Mouse (Mus musculus) hindbrain, embryonic 14.5 days (tissue): ENCODE measurements around the gene Tk1. TPM values are rescaled to one million over a fixed set of nuclear protein-coding genes. Genes with fewer than 3 reads are reported as not detected.

Experiments
- ATAC-seq: fragments of 200-750 bp; cut with Nextera tagmentation; 2 replicates; pipeline ENCODE4 v1.8.0; 2017; ENCODE audit warnings: moderate number of reproducible peaks, mild to moderate bottlenecking, moderate TSS enrichment, moderate library complexity; ENCODE audit not compliant: low FRiP score
- DNase-seq: peaks from one replicate; pipeline ENCODE4 v3.0.0-alpha.2; 2015; ENCODE audit warnings: low spot score
- H3K27ac ChIP-seq: fragments of 300-500 bp; sonication (generic); 2 replicates; pipeline ENCODE4 v1.5.1; 2014; ENCODE audit warnings: mild to moderate bottlenecking, moderate library complexity
- H3K27me3 ChIP-seq: fragments of 300-500 bp; sonication (generic); 2 replicates; pipeline ENCODE4 v1.6.1; 2014; ENCODE audit warnings: mild to moderate bottlenecking, low read length, mixed read lengths; ENCODE audit not compliant: control insufficient read depth, insufficient read depth
- H3K36me3 ChIP-seq: fragments of 300-500 bp; sonication (generic); replicated peaks from 2 replicates; pipeline ENCODE4 v1.6.1; 2014; ENCODE audit not compliant: control insufficient read depth, insufficient read depth
- H3K4me1 ChIP-seq: fragments of 300-500 bp; sonication (generic); replicated peaks from 2 replicates; pipeline ENCODE4 v1.6.1; 2014; ENCODE audit warnings: antibody characterized with exemption, low read length, mixed read lengths; ENCODE audit not compliant: control insufficient read depth, insufficient read depth
- H3K4me2 ChIP-seq: fragments of 300-500 bp; sonication (generic); replicated peaks from 2 replicates; pipeline ENCODE4 v1.6.1; 2014; ENCODE audit warnings: mild to moderate bottlenecking, moderate library complexity
- H3K4me3 ChIP-seq: fragments of 300-500 bp; sonication (generic); replicated peaks from 2 replicates; pipeline ENCODE4 v1.5.1; 2014; ENCODE audit warnings: mild to moderate bottlenecking, low read length
- H3K9ac ChIP-seq: fragments of 300-500 bp; sonication (generic); 2 replicates; pipeline ENCODE4 v1.6.1; 2014
- H3K9me3 ChIP-seq: fragments of 300-500 bp; sonication (generic); 2 replicates; pipeline ENCODE4 v1.6.1; 2016; ENCODE audit warnings: low read length; ENCODE audit not compliant: control insufficient read depth
- WGBS: fragments of 180-500 bp; shearing (Covaris S2); extraction: QIAGEN DNeasy Blood & Tissue Kit; methylation state at CpG from one replicate; pipeline ENCODE4 v1.1.7; 2014; 5-methylcytosine and 5-hydroxymethylcytosine counted together
- polyA plus RNA-seq: library from polyadenylated mRNA; unstranded; fragments of >200 nt; fragmentation: Nextera tagmentation; extraction: Ambion mirVana; gene quantifications from 2 replicates; pipeline ENCODE4 v1.2.1, GENCODE M21; 2014

Gene Tk1
- polyA plus RNA-seq, 1 experiment from 2014 or later: 14.4 TPM

DNA sequence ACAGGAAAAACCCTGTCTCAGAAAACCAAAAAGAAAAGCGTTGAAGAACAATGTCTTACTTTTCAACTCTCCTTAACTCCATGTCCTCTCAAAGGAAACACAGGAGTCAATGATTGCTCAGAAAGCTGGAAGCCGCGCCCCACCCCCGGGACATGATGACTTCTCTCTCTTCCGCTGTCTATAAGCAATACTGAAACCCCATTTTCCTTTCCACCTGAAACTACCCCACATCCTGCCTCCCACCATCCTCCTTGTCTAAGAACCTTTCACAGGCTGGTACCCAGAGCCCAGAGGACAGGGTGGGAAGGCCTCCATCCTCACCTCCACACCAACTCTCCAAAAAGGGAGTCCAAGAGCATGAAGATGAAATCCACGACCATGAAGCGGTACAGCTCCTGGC lies 53.5 kb downstream of the Tk1 start:
- Histone ChIP-seq H3K4me3 (no peak overlapping the region), H3K27me3 (no peaks in the 10 kb centered on the region), H3K4me1 (0 out of 2 replicates have a peak, but pooled peaks cover 3% of the 10 kb centered on the region), H3K4me2 (no peak overlapping the region), H3K27ac (no peak overlapping the region), H3K36me3 (no peaks in the 10 kb centered on the region), H3K9me3 (no peaks in the 10 kb centered on the region), H3K9ac (no peak overlapping the region)
- DNase-seq (no peak), ATAC-seq (no peak)
- 93% methylated on average over 7 of the region's 7 CpGs for WGBS

DNA sequence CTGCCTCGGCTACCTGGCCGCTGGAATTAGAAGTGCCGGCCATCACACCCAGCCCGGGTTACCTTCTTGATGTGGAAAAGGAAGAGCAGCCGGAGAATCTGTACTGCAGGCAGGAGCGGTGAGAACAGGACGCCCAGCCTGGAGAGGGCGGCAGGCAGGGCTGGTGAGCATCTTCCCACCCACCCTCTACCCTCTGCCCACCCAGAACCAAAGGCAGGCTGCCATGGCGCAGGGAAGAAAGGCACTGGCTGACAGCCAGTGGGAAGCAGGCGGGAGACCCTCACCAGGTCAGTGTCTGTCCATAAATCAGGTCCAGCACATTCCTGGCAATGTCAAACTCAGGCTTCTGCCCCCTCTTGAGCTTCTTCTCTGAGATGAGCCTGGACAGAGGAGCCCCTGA lies 55.5 kb downstream of the Tk1 start:
- H3K4me2 ChIP-seq: no peak overlapping the region
- no peak overlapping the region for H3K4me3 ChIP-seq
- H3K36me3 ChIP-seq: peaks cover 16% of the 10 kb centered on the region
- ATAC-seq (no peak), DNase-seq (no peak)
- no peak overlapping the region for H3K27ac ChIP-seq
- H3K27me3 ChIP-seq: no peaks in the 10 kb centered on the region
- 0 out of 2 replicates have a peak, but pooled peaks cover 3% of the 10 kb centered on the region for H3K4me1 ChIP-seq
- 76% methylated on average over 10 of the region's 10 CpGs for WGBS
- H3K9me3 ChIP-seq: no peaks in the 10 kb centered on the region
- no peak overlapping the region for H3K9ac ChIP-seq

DNA sequence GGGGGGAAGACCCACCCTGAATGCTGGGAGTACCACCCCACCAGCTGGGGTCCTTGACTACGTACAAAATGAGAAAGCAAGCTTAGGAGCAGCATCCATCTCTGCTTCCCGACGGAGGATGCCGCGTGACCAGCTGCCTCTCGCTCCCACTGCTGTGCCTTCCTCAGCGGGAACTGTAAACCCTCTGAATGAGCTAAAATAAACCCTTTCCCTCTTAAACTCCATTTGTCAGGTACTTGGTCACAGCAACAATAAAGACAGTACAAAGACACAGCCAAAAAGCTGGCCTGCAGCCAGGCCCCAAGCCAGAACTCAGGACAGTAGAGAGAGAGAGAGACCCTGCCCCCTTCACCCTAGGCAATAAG lies 56.2 kb downstream of the Tk1 start:
- Histone ChIP-seq H3K9me3 (no peaks in the 10 kb centered on the region), H3K4me2 (no peak overlapping the region), H3K36me3 (peaks cover 23% of the 10 kb centered on the region), H3K4me1 (0 out of 2 replicates have a peak, but pooled peaks cover 3% of the 10 kb centered on the region), H3K27ac (no peak overlapping the region; the same call in 1 of the 2 replicates), H3K9ac (no peak overlapping the region), H3K4me3 (no peak overlapping the region), H3K27me3 (no peaks in the 10 kb centered on the region)
- WGBS: 47% methylated on average over 7 of the region's 7 CpGs
- no peak for ATAC-seq
- no peak for DNase-seq

DNA sequence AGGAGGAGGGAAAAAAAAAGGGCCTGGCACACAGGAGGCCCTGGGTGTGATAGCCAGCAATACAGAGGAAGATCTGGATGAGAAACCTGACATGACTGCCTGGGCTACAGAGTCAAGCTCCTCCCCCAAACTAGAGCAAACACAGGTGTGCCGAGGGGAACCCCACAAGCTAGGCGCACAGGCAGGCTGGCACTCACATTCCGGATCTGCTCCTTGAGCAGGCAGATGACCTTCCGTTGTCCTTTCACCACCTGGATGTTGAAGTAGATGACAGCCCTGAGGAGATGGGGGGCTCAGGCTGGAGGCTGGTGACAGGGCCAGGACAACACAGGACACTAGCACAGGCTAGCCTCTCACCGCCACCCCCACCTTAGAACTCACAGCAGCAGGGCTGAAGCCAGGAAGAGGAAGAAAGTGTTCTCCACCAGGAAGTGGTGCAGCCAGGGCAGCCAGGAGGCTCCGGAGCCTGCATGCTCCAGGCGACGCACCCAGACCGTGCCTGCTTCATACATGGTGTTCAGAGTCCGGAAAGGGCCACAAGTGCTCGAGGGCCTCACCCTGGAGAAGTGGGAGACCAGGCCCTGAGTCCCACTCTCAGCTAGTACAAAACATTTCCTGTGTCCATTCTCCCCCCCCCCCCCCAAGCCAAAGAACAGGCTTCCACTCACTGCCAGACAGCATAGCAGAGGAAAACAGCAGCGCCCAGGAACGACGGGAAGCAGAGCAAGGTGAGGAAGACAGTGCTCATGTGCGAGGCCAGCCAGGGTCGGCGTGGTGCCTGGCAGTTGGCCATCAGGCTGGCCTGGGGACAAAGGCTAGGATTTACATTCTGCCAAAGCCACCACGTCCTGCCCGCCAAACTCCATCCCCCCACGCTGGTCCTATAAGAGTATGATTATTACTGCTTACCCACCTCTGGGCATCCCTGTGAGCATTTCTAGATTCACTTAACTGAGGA lies 56.9 kb downstream of the Tk1 start:
- Histone ChIP-seq H3K36me3 (peaks cover 30% of the 10 kb centered on the region), H3K9ac (no peak overlapping the region), H3K4me3 (no peak overlapping the region), H3K4me1 (0 out of 2 replicates have a peak, but pooled peaks cover 3% of the 10 kb centered on the region), H3K27ac (no peak overlapping the region; the same call in 1 of the 2 replicates), H3K9me3 (no peaks in the 10 kb centered on the region), H3K27me3 (no peaks in the 10 kb centered on the region), H3K4me2 (no peak overlapping the region)
- 70% methylated on average over 20 of the region's 20 CpGs for WGBS
- no peak for ATAC-seq
- DNase-seq: no peak

- 0 out of 2 replicates have a peak, but pooled peaks cover 3% of the 10 kb centered on the region for H3K4me1 ChIP-seq
- no peak overlapping the region for H3K4me3 ChIP-seq
- H3K9ac ChIP-seq: no peak overlapping the region
- WGBS: 93% methylated on average over 3 of the region's 3 CpGs
- no peak for DNase-seq
- H3K4me2 ChIP-seq: no peak overlapping the region
- peaks cover 56% of the 10 kb centered on the region for H3K36me3 ChIP-seq
- no peak overlapping the region for H3K27ac ChIP-seq
- H3K9me3 ChIP-seq: no peaks in the 10 kb centered on the region
- no peak for ATAC-seq
- H3K27me3 ChIP-seq: no peaks in the 10 kb centered on the region
Measured at GRCm38 (mm10) chr11:117766275-117766674, 59.6 kb downstream of the Tk1 start.

Other genes starting within 250 kb of the Tk1 start
- 23.4 and 25.1 TPM in 2 replicates for gene Tnrc6c, start 171.8 kb downstream of the Tk1 start, polyA plus RNA-seq
- 0.48 and 0.68 TPM in 2 replicates for gene Tmc8, start 44.0 kb downstream of the Tk1 start, polyA plus RNA-seq
- 3.3 and 4.9 TPM in 2 replicates for gene Tmc6, start 43.9 kb downstream of the Tk1 start, polyA plus RNA-seq
- 0.24 TPM in 1 of 2 replicates, not detected in the other for gene 6030468B19Rik, start 28.4 kb downstream of the Tk1 start, polyA plus RNA-seq
- 0.89 and 1.0 TPM in 2 replicates for gene Gm20708, start 16.4 kb downstream of the Tk1 start, polyA plus RNA-seq
- gene Syngr2, start 16.4 kb downstream of the Tk1 start, polyA plus RNA-seq: 17.6 and 18.9 TPM in 2 replicates
- 5.2 and 7.1 TPM in 2 replicates for gene Afmid, start 168 bp downstream of the Tk1 start, polyA plus RNA-seq
- gene Birc5, start 23.2 kb upstream of the Tk1 start, polyA plus RNA-seq: 35.5 and 36.3 TPM in 2 replicates
- not detected in 2 replicates for gene Tmem235, start 34.7 kb upstream of the Tk1 start, polyA plus RNA-seq
- gene Tha1, start 47.4 kb upstream of the Tk1 start, polyA plus RNA-seq: 2.5 and 2.6 TPM in 2 replicates
- 2.9 and 3.0 TPM in 2 replicates for gene Socs3, start 144.0 kb upstream of the Tk1 start, polyA plus RNA-seq
- 48.1 and 56.4 TPM in 2 replicates for gene Pgs1, start 160.2 kb upstream of the Tk1 start, polyA plus RNA-seq